Mouse (Mus musculus): ENCODE data around the gene Trim8.
A peak's percentile ranks its signal among the peaks of the same experiment; 100 is the strongest.

The Trim8 gene

DNA sequence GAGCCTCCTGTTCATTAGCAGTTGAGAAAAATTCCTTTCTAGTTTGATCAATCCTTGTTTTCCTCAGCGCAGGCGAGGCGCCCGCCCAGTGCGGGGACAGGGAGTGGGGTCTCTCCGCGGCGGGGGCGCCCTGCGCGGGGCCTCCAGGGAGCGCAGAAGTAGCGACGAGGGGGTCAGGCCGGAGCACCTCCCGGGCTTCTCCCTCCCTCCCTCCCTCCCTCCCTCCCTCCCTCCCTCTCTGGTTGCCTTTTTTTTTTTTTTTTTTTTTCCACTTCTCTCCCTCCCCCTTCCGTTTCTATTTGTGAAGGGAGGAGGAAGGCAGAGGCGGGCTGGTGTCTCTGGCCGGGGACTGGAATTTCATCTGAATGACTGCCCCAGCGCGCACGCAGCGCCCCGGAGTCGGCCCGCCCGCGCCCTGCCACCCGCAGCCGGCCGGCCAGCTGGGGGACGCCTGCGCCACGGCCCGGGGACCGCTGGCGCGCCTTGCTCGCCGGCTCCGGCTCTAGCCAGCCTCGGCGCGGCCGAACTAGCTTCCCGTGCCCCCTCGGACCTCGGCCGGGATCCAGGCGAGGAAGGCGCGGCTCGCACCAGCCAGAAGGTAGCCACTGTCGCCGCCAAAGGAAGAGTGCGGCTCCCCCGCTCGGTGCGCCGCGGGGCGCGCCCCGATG lies at the start of gene Trim8:
Trim8 (plus strand) TSS at position 302 of the 668 bp plus-strand sequence.
- peak; percentile 71 for DNase-seq (ENCODE audit: low read depth, low spot score)

DNA sequence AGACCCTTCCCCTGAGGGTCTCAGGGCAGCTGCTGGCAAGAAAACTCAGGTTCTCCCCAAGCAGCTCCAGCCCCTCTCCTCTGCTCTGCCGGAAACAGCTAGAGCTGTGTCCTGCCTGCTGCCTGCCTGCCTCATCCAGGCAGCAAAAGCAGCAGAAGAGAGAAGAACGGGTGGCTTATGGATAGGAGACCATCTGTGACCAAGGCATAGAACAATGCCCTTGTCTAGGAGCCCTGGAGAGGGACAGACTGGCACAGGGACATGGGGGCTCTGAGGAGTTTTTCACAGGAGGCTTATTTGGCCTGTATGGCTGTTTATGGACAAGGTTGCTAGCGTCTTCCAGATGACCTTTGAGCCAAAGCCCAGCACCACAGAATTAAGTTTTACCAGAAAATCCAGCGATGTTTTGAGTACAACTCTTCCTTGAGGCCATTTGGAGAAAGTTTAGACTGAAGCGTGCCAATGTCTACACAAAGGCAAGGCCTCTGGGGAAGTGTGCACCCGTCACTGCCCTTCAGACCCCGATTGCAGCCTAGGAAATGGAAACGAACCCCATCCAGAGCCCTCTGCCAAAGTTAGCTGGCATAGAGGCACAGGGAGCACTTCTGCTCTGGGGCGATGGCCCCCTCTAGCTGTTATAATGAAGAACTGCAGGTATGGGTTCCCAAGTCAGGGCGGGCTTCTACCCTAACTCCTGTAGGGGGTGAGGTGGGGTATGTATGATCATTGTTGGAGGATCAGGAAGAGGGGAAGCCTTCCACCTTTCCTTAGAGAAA lies 49.3 kb upstream of the Trim8 start:
- DNase-seq (ENCODE audit: low read depth, low spot score): no peak

DNA sequence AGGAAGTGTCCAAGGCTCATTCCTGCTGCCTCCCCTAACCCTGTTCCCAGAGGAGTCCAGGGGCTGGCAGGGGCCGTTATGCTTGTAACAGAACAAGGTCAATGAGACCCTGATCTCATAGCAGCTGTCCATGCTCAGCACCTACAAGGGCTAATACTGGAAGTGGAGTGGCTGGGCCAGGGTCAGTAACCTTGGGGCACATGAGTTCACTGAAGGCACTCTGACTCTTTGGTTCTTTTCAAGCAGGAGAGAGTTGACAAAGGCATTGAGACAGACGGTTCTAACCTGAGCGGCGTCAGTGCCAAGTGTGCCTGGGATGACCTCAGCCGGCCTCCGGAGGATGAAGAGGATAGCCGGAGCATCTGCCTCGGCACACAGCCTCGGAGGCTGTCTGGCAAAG lies 48.6 kb upstream of the Trim8 start:
- DNase-seq (ENCODE audit: low read depth, low spot score): no peak

DNA sequence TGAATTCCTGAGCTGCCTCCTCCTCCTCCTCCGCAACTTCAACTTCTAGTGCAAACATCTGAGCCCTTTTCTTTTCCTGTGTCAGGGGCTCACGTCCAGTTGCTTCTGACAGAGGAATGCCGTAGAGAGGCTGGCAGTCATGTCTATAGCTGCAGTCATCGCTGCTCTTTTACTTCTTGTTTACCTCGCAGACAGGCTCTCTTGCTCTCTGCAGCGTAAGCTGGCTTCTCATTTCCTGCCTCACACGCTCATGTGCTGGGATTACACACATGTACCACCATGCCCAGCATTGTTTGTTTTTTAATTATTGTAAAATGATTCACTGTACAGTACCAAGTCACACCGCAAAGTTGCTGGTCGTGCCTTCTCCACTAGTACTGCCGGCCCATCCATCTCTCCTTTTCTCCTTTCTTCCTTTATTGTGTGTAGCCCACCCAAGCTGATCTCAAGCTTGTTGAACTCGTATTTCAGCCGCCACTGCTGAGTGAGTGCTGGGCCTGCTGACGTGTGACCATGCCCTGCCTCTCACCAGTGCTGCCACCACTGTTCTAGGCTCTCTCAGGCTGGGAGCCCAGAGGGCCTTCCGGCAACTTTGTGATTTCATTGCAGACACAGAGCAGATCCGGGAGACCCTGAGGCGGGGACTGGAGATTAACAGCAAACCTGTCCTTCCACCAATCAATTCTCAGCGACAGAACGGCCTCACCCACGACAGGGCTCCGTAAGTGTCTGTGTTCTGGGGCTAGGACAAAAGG lies 47.2 kb upstream of the Trim8 start:
- DNase-seq (ENCODE audit: low read depth, low spot score): no peak

DNA sequence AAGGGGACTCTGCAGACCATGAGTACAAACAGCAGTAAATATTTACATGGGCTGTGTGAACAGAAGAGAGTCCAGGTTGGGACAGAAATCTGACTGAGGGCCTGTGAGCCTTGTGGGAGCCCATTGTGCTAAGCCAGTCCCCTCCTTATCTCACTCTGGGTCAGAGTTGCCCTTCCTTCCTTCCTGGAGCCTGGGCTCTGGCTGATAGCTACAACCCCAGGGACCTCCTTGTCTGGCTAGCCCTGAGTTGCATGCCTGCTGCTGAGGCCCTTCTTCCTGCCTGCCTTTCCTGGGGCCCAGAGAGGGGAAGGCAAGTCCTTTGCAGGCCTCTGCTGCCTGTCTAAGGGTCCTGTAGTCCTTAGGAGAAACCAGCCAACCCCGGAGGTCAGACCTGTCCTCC lies 46.5 kb upstream of the Trim8 start:
- DNase-seq (ENCODE audit: low read depth, low spot score): no peak

DNA sequence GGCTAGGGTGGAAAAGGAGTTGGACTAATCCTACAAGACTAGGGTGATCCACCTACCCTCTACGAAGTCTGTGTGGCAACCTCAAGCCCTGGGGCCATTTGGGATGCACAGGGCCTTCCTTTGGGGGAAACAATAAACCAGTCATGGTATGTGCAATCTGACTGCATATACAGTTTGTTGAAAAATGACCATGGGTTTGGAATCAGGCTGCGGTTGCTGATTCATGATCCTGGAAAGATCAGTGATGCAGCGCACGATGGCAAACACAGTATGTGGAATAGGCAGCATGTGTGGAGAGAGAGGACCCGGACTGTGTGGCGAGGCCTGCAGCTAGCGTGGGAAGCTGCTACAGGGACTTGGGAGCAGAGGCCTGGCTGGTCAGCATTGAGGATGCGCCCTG lies 45.9 kb upstream of the Trim8 start:
- no peak for DNase-seq (ENCODE audit: low read depth, low spot score)

DNA sequence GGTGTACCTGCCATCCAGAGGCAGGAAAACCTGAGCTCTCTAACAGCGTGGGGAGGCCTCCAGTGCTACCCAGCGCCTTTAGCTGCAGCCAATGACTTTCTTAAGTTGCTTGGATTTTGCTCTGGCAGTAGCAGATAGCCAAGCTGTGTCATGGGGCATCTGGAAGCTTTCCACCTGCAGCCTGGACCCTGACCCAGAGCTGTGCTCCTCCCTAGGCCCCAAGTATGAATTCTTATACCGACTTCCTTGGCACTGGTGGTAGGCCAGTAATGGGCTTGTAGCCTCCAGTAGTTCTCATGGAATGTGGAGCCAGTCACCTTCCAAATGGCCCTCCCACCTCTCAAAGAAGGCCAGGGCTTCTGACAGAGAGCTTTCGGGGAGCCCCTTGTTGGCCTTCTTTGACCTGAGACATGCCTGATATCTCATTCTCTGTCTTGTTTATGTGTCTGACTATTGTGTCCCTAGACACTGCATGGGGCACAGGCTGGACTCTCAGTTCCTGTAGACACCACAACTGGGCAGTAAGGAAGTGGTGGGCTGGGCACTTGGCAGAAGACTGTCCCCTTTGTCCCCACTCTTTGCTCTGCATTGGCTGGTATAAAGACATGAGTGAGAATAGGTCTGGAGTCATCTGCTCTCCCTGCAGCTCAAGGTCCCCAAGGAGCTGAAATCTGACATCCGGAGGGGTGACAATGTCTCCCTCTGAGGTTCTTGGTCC lies 45.3 kb upstream of the Trim8 start:
- DNase-seq (ENCODE audit: low read depth, low spot score): peak; percentile 18

DNA sequence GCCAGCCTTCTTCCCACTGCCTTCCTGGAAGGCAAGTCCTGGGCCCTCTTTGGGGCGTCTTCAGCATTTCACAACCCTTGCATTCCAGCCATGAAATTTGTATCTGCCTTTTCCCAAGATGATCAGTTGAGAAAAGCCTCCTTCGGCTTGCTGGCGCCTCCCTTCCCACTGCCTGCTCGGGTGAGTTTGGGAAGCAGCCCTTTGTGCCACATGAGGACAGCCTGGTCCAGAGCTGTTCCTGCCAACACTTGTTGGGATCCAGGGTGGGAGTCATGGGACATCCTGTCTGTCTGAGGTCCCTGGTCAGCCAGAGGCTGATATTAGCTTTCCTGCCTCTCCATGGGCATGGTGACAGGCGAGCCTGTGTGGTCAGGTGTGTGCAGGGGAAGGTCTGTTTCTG lies 43.7 kb upstream of the Trim8 start:
- no peak for DNase-seq (ENCODE audit: low read depth, low spot score)

DNA sequence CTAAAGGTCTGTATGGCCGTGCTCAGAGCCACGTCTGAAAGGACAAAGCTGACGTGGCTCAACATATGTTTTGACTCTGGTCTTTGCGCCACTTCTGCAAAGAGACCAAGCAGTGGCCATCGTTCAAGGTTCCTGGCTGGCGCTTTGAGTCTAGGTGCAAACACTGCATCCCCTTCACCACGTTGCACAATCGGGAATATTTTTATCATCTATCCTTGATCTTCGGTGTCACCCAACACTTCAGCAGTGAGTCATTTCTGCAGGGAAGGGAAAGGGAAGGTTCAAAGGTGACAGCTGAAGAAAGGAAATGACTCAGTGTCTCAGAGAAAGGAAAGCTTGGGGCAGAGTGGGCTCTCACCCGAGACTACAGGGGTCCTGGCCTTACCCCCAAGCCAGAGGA lies 42.2 kb upstream of the Trim8 start:
- no peak for DNase-seq (ENCODE audit: low read depth, low spot score)

DNA sequence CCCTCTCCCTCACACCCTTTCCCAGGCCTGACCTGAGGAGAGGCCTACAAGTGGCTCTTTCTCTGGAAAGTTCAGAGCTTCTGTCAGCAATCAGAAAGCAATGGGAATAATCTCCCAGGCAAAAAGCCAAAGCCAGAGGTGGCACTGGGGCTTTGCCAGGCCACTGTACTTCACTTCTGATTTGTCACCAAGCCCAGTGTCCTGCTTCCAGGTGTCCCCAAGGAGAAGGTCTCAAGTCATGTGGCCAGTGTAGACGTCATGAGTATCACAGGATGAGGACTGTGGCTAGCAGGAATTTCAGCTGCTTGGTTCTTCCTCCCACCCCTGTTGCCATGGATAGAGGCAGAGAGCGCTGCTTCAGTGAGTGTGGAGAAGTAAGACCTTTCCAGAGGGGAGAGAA lies 41.6 kb upstream of the Trim8 start:
- DNase-seq (ENCODE audit: low read depth, low spot score): no peak

DNA sequence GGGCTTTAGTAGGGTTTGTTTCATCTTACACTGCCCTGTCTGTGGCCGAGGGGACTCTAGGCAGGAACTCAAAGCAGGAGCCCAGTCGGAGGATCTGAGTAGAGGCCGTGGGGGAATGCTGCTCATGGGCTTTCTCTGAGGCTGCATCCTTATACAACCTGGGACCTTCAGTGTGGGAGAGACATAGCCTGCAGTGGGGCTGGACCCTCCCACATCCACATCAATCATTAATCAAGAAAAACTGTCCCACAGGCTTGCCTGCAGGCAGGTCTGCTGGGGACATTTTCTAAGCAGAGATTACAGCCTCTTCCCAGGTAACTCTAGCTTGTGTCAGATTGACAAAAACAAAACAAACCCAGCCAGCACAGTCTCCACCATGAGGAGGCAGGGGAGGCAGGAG lies 38.9 kb upstream of the Trim8 start:
- no peak for DNase-seq (ENCODE audit: low read depth, low spot score)

DNA sequence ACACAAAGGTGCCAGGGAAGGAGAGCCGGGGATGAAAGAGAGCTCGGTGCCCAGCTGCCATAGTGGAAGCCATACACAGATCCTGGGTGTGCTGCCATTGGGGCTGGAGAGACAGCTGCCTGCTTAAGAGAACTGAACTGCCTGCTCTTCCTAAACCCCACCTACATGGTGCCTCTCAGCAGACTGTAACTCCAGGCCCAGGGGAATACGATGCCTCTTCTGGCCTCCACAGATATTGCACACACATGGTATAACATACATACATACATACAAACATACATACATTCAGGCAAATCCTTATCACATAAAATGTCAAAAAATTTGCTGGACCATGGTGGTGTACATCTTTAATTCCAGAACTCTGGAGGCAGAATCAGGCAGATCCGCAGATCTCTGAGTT lies 38.1 kb upstream of the Trim8 start:
- no peak for DNase-seq (ENCODE audit: low read depth, low spot score)

DNA sequence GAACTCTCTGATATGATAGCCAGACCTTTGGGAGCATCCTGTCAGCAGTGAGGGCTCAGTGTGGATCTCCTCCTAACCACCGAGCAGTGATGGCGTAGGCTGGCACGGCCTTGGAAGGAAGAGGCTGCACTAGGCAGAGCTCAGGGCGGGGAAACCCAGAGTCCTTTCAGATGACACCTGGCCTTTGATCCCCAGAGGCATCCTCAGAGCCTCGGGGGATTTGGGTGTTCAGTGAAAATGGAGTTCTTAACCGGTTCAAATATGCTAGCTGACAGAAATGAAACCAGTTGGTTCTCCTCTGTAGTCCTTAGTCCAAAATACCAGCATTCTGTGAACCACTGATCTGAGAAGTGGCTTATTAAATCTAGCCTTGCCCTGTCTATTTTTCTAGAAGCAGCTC lies 35.3 kb upstream of the Trim8 start:
- DNase-seq (ENCODE audit: low read depth, low spot score): no peak

DNA sequence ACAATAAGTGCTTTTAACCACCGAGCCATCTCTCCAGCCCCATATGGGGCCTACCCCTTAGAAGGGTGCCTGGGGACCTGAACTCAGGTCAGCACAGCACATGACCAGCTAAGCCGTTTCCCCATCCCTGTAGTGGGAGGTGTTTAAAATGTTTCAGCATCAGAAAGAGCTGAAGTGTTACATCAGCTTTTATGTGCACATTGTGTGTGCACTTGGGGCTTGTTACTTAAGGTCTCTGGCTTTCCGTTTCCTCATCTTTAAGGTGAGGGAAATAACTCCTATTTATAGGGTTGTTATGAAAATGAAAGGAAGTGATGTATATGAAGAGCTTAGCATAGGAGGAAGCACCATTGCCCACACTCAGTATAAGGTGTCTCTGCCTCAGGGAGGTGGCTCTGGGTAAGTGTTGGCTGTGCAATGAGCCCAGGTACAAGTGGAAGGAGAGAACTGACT lies 34.4 kb upstream of the Trim8 start:
- DNase-seq (ENCODE audit: low read depth, low spot score): no peak

DNA sequence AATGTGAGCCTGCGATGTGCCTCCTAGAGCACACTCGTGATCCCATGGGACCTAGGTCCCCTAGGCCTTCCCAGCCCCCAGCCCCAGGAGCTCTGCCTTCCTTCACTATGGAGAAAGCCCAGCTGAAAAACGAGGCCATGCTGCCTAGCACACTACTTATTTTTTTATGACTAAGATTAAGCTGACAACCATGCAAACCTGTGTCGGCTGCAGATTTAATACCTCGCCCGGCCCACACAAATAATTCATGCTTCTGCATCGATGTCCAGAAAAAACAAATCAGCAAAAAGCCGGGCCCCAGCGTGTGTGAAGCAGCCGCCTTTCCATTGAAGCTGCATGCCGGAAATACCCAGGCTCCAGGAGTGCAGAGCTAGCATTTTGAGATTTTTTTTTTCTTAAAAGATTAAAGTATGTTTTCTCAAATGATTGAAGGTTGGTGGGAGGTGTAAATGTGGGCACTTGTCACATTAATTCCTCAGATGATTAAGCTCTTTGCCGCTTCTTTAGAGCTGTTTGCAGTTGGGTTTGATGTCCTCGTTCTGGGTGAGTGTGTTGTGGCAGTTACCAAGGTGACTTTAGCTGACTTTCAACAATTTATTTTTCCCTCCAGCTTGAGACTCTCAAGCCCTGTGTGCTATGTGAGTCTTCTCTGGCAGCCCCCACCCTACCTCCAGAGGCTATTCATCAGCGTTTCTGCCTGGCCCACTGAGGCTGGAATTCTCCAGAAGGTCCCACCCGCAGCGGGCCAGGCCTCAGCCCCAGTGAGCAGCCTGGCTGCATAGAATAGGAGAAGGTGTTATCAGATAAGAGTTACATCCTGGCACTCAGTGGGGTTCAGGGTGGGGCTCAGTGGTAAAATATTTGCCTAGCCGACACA lies 30.9 kb upstream of the Trim8 start:
- peak; percentile 33 for DNase-seq (ENCODE audit: low read depth, low spot score)

DNA sequence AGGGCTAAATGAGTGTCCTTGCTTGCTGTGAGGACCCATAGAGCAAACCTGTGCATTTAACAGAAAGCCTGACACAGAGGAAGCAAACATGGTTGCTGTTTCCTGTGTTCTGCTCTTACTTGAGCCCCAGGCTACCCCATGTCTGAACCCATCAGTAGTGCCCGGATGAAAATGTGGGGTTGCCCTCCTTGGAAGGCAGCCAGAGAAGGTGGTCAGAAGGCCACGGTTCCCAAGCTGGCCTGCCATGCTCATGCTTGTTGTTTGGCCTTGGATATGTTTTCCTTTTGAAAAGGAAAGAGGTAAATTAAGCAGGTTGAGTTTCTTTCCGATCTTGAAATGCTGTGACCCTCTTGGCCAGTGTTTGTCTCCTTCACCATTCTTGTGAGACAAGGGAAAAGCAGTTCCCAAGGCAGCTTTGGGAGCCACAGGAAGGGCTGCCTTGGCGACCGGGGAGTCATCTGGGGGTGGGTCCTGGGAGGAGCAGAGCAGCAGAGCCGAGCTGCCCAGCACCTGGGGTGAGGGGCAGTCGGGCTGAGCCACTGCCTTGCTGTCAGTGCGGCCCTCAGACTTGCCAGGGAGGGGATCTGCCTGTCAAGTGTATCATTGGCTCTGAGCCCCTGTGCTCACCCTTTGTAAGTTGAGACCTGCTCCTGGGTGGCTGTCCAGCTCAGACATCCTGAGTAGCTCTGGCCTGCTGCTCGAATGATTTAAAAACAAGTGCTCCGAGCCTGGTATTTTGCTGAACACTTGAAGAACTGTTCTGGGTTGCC lies 30.0 kb upstream of the Trim8 start:
- DNase-seq (ENCODE audit: low read depth, low spot score): no peak

DNA sequence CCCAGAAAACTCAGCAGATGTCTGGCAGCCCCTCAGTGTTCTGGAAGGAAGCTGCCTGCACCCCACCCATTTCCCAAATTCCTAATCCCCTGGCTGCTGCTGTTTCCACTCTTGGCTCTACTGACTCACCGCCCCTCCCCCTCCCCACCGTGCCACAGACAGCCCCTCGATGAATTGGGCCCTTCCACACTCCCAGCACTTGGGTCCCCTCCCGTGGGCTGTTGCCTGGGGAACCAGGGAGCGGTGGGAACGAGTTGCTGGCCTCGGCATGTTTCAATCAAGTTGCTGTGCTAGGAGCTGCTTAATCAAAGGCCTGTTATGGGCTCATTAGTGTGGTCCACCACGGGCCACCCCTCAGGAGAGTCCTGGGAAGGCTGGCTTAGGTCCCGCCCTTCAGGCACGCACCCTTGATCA lies 24.1 kb upstream of the Trim8 start:
- no peak for DNase-seq (ENCODE audit: low read depth, low spot score)

DNA sequence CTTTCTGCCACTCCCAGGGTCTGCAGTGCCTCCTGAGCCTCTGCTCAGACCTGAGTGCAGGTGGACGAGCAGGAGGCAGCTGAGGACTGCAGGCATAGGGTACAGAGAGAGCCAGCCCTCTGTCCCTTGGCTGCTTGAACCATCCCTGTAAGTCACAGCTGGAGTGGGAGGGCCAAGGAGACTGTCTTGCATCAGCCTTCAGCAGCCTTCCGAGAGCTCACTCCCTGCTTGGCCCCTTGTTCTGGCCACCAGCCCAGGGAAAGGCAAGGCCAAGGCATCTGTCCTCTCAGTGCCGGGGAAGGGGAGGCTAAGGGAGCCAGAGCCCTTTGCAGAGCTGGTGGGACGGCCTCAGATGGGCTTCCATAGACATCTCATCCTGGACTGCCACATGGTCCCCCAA lies 23.3 kb upstream of the Trim8 start:
- DNase-seq (ENCODE audit: low read depth, low spot score): no peak

DNA sequence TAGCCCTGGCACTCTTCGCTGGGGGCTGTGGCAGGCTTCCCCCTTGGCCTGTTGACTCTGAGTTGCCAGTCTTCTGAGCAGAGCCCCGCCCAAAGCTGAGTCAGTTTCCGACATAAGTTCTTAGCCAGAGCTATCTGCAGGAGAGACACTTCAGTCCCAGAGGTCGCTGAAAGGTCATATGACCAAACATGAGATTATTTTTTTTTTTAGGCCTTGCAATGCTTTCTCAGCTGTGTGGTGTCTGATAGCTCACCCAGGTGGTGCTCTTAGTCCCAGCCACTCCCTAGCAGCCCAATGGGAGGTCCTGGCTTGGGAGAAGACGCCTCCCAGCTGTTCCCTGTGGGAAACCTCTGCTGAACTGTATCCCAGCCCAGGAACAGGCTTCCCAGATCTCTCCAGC lies 22.7 kb upstream of the Trim8 start:
- DNase-seq (ENCODE audit: low read depth, low spot score): no peak

Data from telencephalon, adult 2 months (tissue).